Mouse (Mus musculus) liver, embryonic 11.5 days (tissue): Measurements from ENCODE around the gene Mnat1. TPM values are rescaled to one million over a fixed set of nuclear protein-coding genes. Genes with fewer than 3 reads are reported as not detected.
"Not testable (repeated sequence)": the region's sequence is repeated elsewhere in the genome, so short reads cannot be mapped to it uniquely, and the experiment has no call there.

Source experiments
- ATAC-seq: fragments of 200-750 bp; cut with Nextera tagmentation; replicated peaks from 2 replicates; pipeline ENCODE4 v1.8.0; 2017; ENCODE audit warnings: moderate number of reproducible peaks, mild to moderate bottlenecking, moderate TSS enrichment, moderate library complexity; ENCODE audit not compliant: low FRiP score
- DNase-seq: peaks from one replicate; pipeline ENCODE4 v3.0.0-alpha.2; 2017; ENCODE audit warnings: low spot score
- H3K27ac ChIP-seq: fragments of 300-500 bp; sonication (generic); 2 replicates; pipeline ENCODE4 v1.5.1; 2014; ENCODE audit warnings: mild to moderate bottlenecking, low read depth, low read length, control low read depth
- H3K27me3 ChIP-seq: fragments of 300-500 bp; sonication (generic); replicated peaks from 2 replicates; pipeline ENCODE4 v1.6.1; 2014; ENCODE audit warnings: low read length, mixed read lengths; ENCODE audit not compliant: control insufficient read depth, insufficient read depth
- H3K36me3 ChIP-seq: fragments of 300-500 bp; sonication (generic); 2 replicates; pipeline ENCODE4 v1.6.1; 2014; ENCODE audit warnings: mild to moderate bottlenecking, low read length, moderate library complexity, mixed read lengths; ENCODE audit not compliant: control insufficient read depth, insufficient read depth
- H3K4me1 ChIP-seq: fragments of 300-500 bp; sonication (generic); replicated peaks from 2 replicates; pipeline ENCODE4 v1.6.1; 2014; ENCODE audit warnings: low read length, mixed read lengths; ENCODE audit not compliant: control insufficient read depth, insufficient read depth
- H3K4me2 ChIP-seq: fragments of 300-500 bp; sonication (generic); 2 replicates; pipeline ENCODE4 v1.6.1; 2014; ENCODE audit warnings: mild to moderate bottlenecking, control low read depth, moderate library complexity
- H3K4me3 ChIP-seq: fragments of 300-500 bp; sonication (generic); 2 replicates; pipeline ENCODE4 v1.5.1; 2014; ENCODE audit warnings: low read depth, low read length, control low read depth
- H3K9ac ChIP-seq: fragments of 300-500 bp; sonication (generic); 2 replicates; pipeline ENCODE4 v1.6.1; 2014; ENCODE audit warnings: low read depth, low read length, control low read depth
- H3K9me3 ChIP-seq: fragments of 300-500 bp; sonication (generic); 2 replicates; pipeline ENCODE4 v1.6.1; 2016; ENCODE audit warnings: low read length, inconsistent platforms, mixed read lengths; ENCODE audit not compliant: control insufficient read depth
- WGBS: fragments of 180-500 bp; shearing (Covaris S2); extraction: QIAGEN DNeasy Blood & Tissue Kit; methylation state at CpG from one replicate; pipeline ENCODE4 v1.1.7; 2014; 5-methylcytosine and 5-hydroxymethylcytosine counted together
- polyA plus RNA-seq: library from polyadenylated mRNA; unstranded; fragments of >200 nt; fragmentation: Nextera tagmentation; extraction: Ambion mirVana; gene quantifications from 2 replicates; pipeline ENCODE4 v1.2.1, GENCODE M21; 2014

Mnat1 gene
- 30.5 and 31.4 TPM in 2 replicates for polyA plus RNA-seq

DNA sequence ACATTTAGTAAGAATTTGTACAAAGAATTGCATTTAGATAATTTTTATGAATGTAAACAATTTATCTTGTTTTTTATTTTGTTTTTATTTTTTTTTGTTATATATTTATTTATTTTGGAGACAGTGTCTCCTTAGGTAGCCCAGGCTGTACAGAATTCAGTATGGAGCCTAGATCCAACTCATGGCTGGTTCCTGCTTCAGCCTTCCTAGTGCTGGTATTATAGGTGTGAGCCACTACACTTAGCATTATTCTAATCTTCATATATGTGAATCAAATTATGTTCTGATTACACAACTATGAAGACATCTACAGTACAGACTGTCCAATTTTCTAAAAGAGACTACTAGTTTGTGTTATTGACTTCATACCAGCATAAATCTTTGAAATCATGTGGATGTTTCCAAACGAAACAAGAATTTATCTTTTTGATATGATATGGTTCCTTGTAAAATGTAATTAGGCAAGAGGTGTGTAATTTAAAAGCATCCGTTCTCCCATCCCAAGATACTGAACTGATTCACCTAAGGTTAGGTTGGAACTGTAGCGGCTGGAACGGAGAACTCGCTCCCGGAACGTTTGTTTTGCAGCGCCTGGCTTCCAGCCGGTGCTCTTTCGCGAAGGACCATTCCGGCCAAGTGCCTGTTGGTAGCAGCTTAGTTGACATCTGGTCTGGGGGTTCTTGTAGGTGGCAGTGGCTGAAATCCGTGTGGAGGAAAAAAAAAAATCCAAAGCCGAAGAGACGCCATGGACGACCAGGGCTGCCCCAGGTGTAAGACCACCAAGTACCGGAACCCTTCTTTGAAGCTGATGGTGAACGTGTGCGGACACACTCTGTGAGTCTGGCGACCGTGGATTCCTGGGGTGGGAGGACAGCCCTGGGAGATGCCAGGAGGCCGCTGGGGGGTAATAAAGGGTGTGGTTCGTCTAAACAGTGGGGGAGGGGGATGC is at the start of gene Mnat1:
Mnat1 (plus strand) TSS at position 625 of the 949 bp plus-strand sequence.
- under 1% methylated on average over 23 of the region's 23 CpGs for WGBS
- 0 out of 2 replicates have a peak, but pooled peaks cover 3% of the 10 kb centered on the region for H3K4me1 ChIP-seq
- peak within 1 kb of the TSS; percentile 59 for H3K27ac ChIP-seq
- peak within 1 kb of the TSS; percentile 77 for H3K4me2 ChIP-seq
- H3K36me3 ChIP-seq, result no peaks in the 10 kb centered on the region
- H3K4me3 ChIP-seq, result peak within 1 kb of the TSS; percentile 82
- DNase-seq, result peak; percentile 89
- ATAC-seq, result peak; percentile 83
- no peaks in the 10 kb centered on the region for H3K9me3 ChIP-seq
- H3K9ac ChIP-seq, result peak within 1 kb of the TSS; percentile 74
- H3K27me3 ChIP-seq, result no peaks in the 10 kb centered on the region

DNA sequence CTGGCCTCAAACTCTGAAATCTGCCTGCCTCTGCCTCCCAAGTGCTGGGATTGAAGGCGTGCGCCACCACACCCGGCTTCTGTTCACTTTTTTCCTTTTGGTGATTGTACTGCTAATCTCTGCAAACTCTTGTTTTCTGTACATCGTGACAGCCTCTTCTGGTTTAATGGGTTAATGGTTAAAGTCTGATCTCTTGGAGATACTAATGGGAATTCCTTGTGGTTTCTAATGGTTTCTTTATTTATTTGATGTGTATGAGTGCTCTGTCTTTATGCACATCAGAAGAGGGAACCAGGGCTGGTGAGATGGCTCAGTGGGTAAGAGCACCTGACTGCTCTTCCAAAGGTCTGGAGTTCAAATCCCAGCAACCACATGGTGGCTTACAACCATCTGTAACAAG is 41.7 kb upstream of the Mnat1 start:
- H3K4me2 ChIP-seq, H3K9me3 ChIP-seq, H3K4me3 ChIP-seq, H3K27ac ChIP-seq, DNase-seq, ATAC-seq, H3K36me3 ChIP-seq, H3K27me3 ChIP-seq, H3K9ac ChIP-seq, H3K4me1 ChIP-seq: not testable (repeated sequence)
- 81% methylated on average over 4 of the region's 4 CpGs for WGBS

DNA sequence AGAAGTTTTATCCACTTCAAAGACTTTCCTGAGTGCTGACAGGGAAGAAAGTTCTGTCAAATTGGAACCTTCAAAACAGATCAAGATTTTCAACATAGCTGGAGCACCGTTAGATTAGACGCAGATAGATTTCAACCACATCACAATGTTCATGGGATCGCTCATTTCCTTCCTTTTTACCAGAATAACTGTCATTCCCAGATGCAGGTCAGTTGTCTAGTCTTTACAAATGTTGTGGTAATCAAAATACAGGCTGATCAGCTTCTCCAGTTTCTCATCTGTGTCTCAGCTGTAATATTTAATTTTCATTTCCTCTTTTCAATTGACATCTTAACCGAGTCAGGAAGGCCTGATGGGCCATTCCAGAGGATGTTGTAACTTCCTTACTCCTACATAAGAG is 39.7 kb upstream of the Mnat1 start:
- H3K27me3 ChIP-seq, result no peaks in the 10 kb centered on the region
- no peaks in the 10 kb centered on the region for H3K36me3 ChIP-seq
- H3K9me3 ChIP-seq, result no peaks in the 10 kb centered on the region
- H3K9ac ChIP-seq, result no peak overlapping the region
- H3K4me3 ChIP-seq, result no peak overlapping the region
- H3K4me2 ChIP-seq, result no peak overlapping the region
- WGBS, result 65% methylated on average over 4 of the region's 4 CpGs
- DNase-seq (no peak), ATAC-seq (no peak)
- H3K4me1 ChIP-seq, result no peaks in the 10 kb centered on the region
- H3K27ac ChIP-seq, result no peak overlapping the region

GRCm38 (mm10) chr12:73085739-73086630 is 37.5 kb upstream of the Mnat1 start:
- no peaks in the 10 kb centered on the region for H3K9me3 ChIP-seq
- H3K4me2 ChIP-seq, result no peak overlapping the region
- no peak for ATAC-seq
- WGBS, result 33% methylated on average over 11 of the region's 11 CpGs
- H3K27ac ChIP-seq, result no peak overlapping the region
- no peak overlapping the region for H3K4me3 ChIP-seq
- no peaks in the 10 kb centered on the region for H3K36me3 ChIP-seq
- no peak for DNase-seq
- H3K4me1 ChIP-seq, result no peaks in the 10 kb centered on the region
- H3K27me3 ChIP-seq, result no peaks in the 10 kb centered on the region
- H3K9ac ChIP-seq, result no peak overlapping the region

DNA sequence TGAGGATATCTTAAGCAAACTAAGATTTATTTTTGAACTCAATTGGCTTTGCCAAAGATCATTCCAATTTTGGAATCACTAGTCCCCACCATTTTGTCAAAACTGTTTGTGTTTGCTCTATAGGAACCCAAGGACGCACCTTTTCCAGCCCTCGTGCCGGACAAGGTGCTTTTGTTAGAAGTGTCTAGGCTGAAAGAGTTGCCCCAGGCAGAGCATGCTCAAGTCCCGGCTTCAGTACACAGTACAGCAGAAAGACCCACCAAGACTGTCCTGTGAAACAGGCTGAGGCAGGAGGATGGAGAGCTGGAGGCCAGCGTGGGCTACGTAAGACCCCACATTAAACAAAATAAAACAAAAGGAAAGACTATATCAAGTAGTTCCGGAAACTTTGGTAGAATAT is 36.4 kb upstream of the Mnat1 start:
- DNase-seq (no peak), ATAC-seq (no peak)
- H3K9me3 ChIP-seq, result no peaks in the 10 kb centered on the region
- 93% methylated on average over 7 of the region's 7 CpGs for WGBS
- no peaks in the 10 kb centered on the region for H3K36me3 ChIP-seq
- H3K4me3 ChIP-seq, result no peak overlapping the region
- H3K27me3 ChIP-seq, result no peaks in the 10 kb centered on the region
- H3K4me2 ChIP-seq, result no peak overlapping the region
- H3K9ac ChIP-seq, result no peak overlapping the region
- no peaks in the 10 kb centered on the region for H3K4me1 ChIP-seq
- no peak overlapping the region for H3K27ac ChIP-seq

GRCm38 (mm10) chr12:73088500-73088899 is 35.0 kb upstream of the Mnat1 start:
- WGBS, result 79% methylated on average over 5 of the region's 5 CpGs
- DNase-seq (no peak), ATAC-seq (no peak)
- H3K9ac ChIP-seq, result no peak overlapping the region
- H3K36me3 ChIP-seq, result no peaks in the 10 kb centered on the region
- no peak overlapping the region; the same call in 1 of the 2 replicates for H3K27ac ChIP-seq
- H3K4me3 ChIP-seq, result no peak overlapping the region
- H3K4me2 ChIP-seq, result no peak overlapping the region
- no peaks in the 10 kb centered on the region for H3K27me3 ChIP-seq
- no peaks in the 10 kb centered on the region for H3K9me3 ChIP-seq
- no peaks in the 10 kb centered on the region for H3K4me1 ChIP-seq

DNA sequence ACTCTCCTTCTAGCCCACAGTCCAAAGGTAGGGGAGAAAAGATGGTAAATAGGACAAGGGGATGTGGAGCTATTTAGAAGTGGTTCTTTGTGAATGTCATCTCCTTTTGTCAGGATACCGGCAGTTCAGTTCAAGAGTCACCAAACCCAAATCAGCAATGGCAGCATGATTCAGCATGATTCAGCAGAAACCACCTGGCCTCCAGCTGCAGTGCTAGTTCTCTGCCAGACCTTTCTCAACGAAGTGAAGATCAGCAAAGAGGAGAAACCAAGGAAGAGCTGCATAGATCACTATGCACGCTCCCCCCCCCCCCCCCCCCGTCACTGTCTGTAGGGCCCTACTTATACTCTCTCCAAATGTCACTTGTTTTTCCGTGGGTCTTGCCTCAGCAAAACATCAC is 34.6 kb upstream of the Mnat1 start:
- Histone ChIP-seq H3K4me1 (no peaks in the 10 kb centered on the region), H3K4me2 (no peak overlapping the region), H3K4me3 (no peak overlapping the region), H3K27ac (no peak overlapping the region; the same call in 1 of the 2 replicates), H3K36me3 (no peaks in the 10 kb centered on the region), H3K9me3 (no peaks in the 10 kb centered on the region), H3K9ac (no peak overlapping the region), H3K27me3 (no peaks in the 10 kb centered on the region)
- ATAC-seq (peak; percentile 77), DNase-seq (no peak)
- 45% methylated on average over 5 of the region's 5 CpGs for WGBS

- DNase-seq, result no peak
- Histone ChIP-seq H3K4me1 (no peaks in the 10 kb centered on the region), H3K27me3 (no peaks in the 10 kb centered on the region), H3K4me2 (no peak overlapping the region), H3K4me3 (no peak overlapping the region), H3K27ac (no peak overlapping the region), H3K36me3 (no peaks in the 10 kb centered on the region), H3K9ac (no peak overlapping the region), H3K9me3 (no peaks in the 10 kb centered on the region)
- ATAC-seq, result no peak
- WGBS, result 67% methylated on average over 7 of the region's 7 CpGs
These were observed 32.7 kb upstream of the Mnat1 start for GRCm38 (mm10) chr12:73090672-73091335.
